Mouse (Mus musculus) neutrophil, adult 5-6 weeks (primary cell): ENCODE measurements around the gene Luc7l. TPM values are rescaled to one million over a fixed set of nuclear protein-coding genes. Genes with fewer than 3 reads are reported as not detected.

Experiments used
- total RNA-seq: library from RNA; stranded (forward); fragments of 200-1000 nt; gene quantifications from 2 replicates; pipeline ENCODE4 v1.2.3, GENCODE M21; 2017

Luc7l gene
- total RNA-seq, 1 experiment from 2014 or later = 102 TPM

Other genes with a start within 250 kb of the Luc7l start
- gene Rab11fip3, start 183.3 kb upstream of the Luc7l start, total RNA-seq = 2.8 and 3.7 TPM in 2 replicates
- 5.0 and 5.5 TPM in 2 replicates for gene Decr2, start 162.6 kb upstream of the Luc7l start, total RNA-seq
- gene Nme4, start 157.3 kb upstream of the Luc7l start, total RNA-seq = 2.7 TPM in 1 of 2 replicates, not detected in the other
- gene Tmem8, start 139.6 kb upstream of the Luc7l start, total RNA-seq = 15.5 and 17.3 TPM in 2 replicates
- 10.7 and 19.7 TPM in 2 replicates for gene Mrpl28, start 129.4 kb upstream of the Luc7l start, total RNA-seq
- 152 and 244 TPM in 2 replicates for gene Axin1, start 114.2 kb upstream of the Luc7l start, total RNA-seq
- gene Pdia2, start 53.8 kb upstream of the Luc7l start, total RNA-seq = not detected in 2 replicates
- gene Rgs11, start 49.9 kb upstream of the Luc7l start, total RNA-seq = 1.5 and 3.6 TPM in 2 replicates
- gene Arhgdig, start 45.1 kb upstream of the Luc7l start, total RNA-seq = not detected in 2 replicates
- 17.6 and 18.3 TPM in 2 replicates for gene Fam234a, start 8.7 kb upstream of the Luc7l start, total RNA-seq
- gene Neurl1b, start 161.9 kb downstream of the Luc7l start, total RNA-seq = 0.12 and 0.49 TPM in 2 replicates